Mouse (Mus musculus) fat pad, adult 2 months (tissue): ENCODE results near the gene Cd9.
"Not testable (repeated sequence)": the region's sequence is repeated elsewhere in the genome, so short reads cannot be mapped to it uniquely, and the experiment has no call there.

Source experiments
- DNase-seq: peaks from one replicate; pipeline ENCODE4 v3.0.0-alpha.2; 2011; ENCODE audit warnings: low read depth, low spot score; ENCODE audit errors: extremely low read depth

The Cd9 gene

GRCm38 (mm10) chr6:125503186-125503802 is 8.7 kb upstream of the Cd9 start:
- DNase-seq, result peak; percentile 95

- no peak for DNase-seq
Observed at GRCm38 (mm10) chr6:125498062-125498461, 3.5 kb upstream of the Cd9 start.

GRCm38 (mm10) chr6:125496417-125496816 is 1.8 kb upstream of the Cd9 start:
- DNase-seq, result no peak

GRCm38 (mm10) chr6:125495361-125495760 is 770 bp upstream of the Cd9 start:
- no peak for DNase-seq

GRCm38 (mm10) chr6:125493147-125493546 is 1.4 kb downstream of the Cd9 start:
- no peak for DNase-seq

- DNase-seq, result no peak
Observed at GRCm38 (mm10) chr6:125492664-125493063, 1.9 kb downstream of the Cd9 start.

GRCm38 (mm10) chr6:125492033-125492432 is 2.6 kb downstream of the Cd9 start:
- DNase-seq, result no peak

GRCm38 (mm10) chr6:125491393-125491792 is 3.2 kb downstream of the Cd9 start:
- DNase-seq, result no peak

GRCm38 (mm10) chr6:125489881-125490559 is 4.6 kb downstream of the Cd9 start:
- no peak for DNase-seq

- DNase-seq, result no peak
Observed at GRCm38 (mm10) chr6:125485589-125485988, 9.0 kb downstream of the Cd9 start.

- no peak for DNase-seq
Observed at GRCm38 (mm10) chr6:125484721-125485120, 9.9 kb downstream of the Cd9 start.

- not testable (repeated sequence) for DNase-seq
Observed at GRCm38 (mm10) chr6:125484313-125484660, 10.3 kb downstream of the Cd9 start.

- DNase-seq, result no peak
Observed at GRCm38 (mm10) chr6:125483515-125484312, 10.9 kb downstream of the Cd9 start.

- no peak for DNase-seq
Observed at GRCm38 (mm10) chr6:125482427-125482831, 12.2 kb downstream of the Cd9 start.

GRCm38 (mm10) chr6:125481667-125482390 is 12.8 kb downstream of the Cd9 start:
- no peak for DNase-seq

- no peak for DNase-seq
Observed at GRCm38 (mm10) chr6:125480396-125481361, 13.9 kb downstream of the Cd9 start.

GRCm38 (mm10) chr6:125479359-125479758 is 15.2 kb downstream of the Cd9 start:
- no peak for DNase-seq

- DNase-seq, result no peak
Observed at GRCm38 (mm10) chr6:125478135-125479128, 16.2 kb downstream of the Cd9 start.
